Mouse (Mus musculus): ENCODE results near the gene Ccnd1. TPM values are rescaled to one million over a fixed set of nuclear protein-coding genes. Genes with fewer than 3 reads are reported as not detected.

Gene Ccnd1
- under 1 TPM; 0.50 to 0.93 TPM for total RNA-seq (2023)

GRCm38 (mm10) chr7:144939344-144940002, at the start of gene Ccnd1:
Gene Ccnd1 (minus strand): TSS chr7:144939925.

GRCm38 (mm10) chr7:144914948-144915750, 24.6 kb downstream of the Ccnd1 start, which contains the start of gene LTO1:
Gene LTO1 (plus strand): TSS chr7:144915100.

GRCm38 (mm10) chr7:144896294-144897218, 43.2 kb downstream of the Ccnd1 start, which contains the start of gene Fgf15:
Gene Fgf15 (plus strand): TSS chr7:144896531.

Other genes starting within 250 kb of the Ccnd1 start
- gene Ano1, start 188.0 kb downstream of the Ccnd1 start, total RNA-seq (2023) = under 1 TPM in 1 of 2 experiments, not detected in 1; 0.47 TPM
- not detected for gene Fgf3, start 101.8 kb downstream of the Ccnd1 start, total RNA-seq (2023)
- gene Fgf4, start 92.6 kb downstream of the Ccnd1 start, total RNA-seq (2023) = not detected
- gene Fgf15, start 43.4 kb downstream of the Ccnd1 start, total RNA-seq (2023) = not detected
- 10 to 100 TPM; 34.2 to 42.2 TPM for gene LTO1, start 24.8 kb downstream of the Ccnd1 start, total RNA-seq (2023)

Measured in B cell, adult 67 days (primary cell).